Mouse (Mus musculus) limb, embryonic 13.5 days (tissue): ENCODE data around the gene Scmh1. TPM values are rescaled to one million over a fixed set of nuclear protein-coding genes. Genes with fewer than 3 reads are reported as not detected.
"Not testable (repeated sequence)": the region's sequence is repeated elsewhere in the genome, so short reads cannot be mapped to it uniquely, and the experiment has no call there.

ENCODE experiments used
- ATAC-seq: fragments of 200-750 bp; cut with Nextera tagmentation; 2 replicates; pipeline ENCODE4 v1.8.0; 2017; ENCODE audit warnings: low read depth, moderate number of reproducible peaks, moderate TSS enrichment; ENCODE audit not compliant: low FRiP score
- H3K27ac ChIP-seq: fragments of 300-500 bp; sonication (generic); 2 replicates; pipeline ENCODE4 v1.5.1; 2015; ENCODE audit warnings: inconsistent platforms, mild to moderate bottlenecking, moderate library complexity
- H3K27me3 ChIP-seq: fragments of 300-500 bp; sonication (generic); 2 replicates; pipeline ENCODE4 v1.6.1; 2015; ENCODE audit warnings: mild to moderate bottlenecking, inconsistent platforms
- H3K36me3 ChIP-seq: fragments of 300-500 bp; sonication (generic); 2 replicates; pipeline ENCODE4 v1.6.1; 2015; ENCODE audit warnings: inconsistent platforms, mild to moderate bottlenecking, moderate library complexity
- H3K4me1 ChIP-seq: fragments of 300-500 bp; sonication (generic); 2 replicates; pipeline ENCODE4 v1.6.1; 2015; ENCODE audit warnings: inconsistent platforms
- H3K4me2 ChIP-seq: fragments of 300-500 bp; sonication (generic); replicated peaks from 2 replicates; pipeline ENCODE4 v1.6.1; 2015; ENCODE audit warnings: inconsistent platforms, mild to moderate bottlenecking, moderate library complexity
- H3K4me3 ChIP-seq: fragments of 300-500 bp; sonication (generic); 2 replicates; pipeline ENCODE4 v1.5.1; 2015; ENCODE audit warnings: moderate library complexity, mild to moderate bottlenecking, inconsistent platforms
- H3K9ac ChIP-seq: fragments of 300-500 bp; sonication (generic); 2 replicates; pipeline ENCODE4 v1.6.1; 2015; ENCODE audit warnings: mild to moderate bottlenecking, inconsistent platforms
- H3K9me3 ChIP-seq: fragments of 300-500 bp; sonication (generic); 2 replicates; pipeline ENCODE4 v1.6.1; 2016; ENCODE audit warnings: inconsistent platforms
- WGBS: fragments of 180-500 bp; shearing (Covaris S2); methylation state at CpG from one replicate; pipeline ENCODE4 v1.1.7; 2015; 5-methylcytosine and 5-hydroxymethylcytosine counted together
- polyA plus RNA-seq: library from polyadenylated mRNA; unstranded; fragments of >200 nt; fragmentation: Nextera tagmentation; extraction: Ambion mirVana; gene quantifications from 2 replicates; pipeline ENCODE4 v1.2.1, GENCODE M21; 2015

The Scmh1 gene
- polyA plus RNA-seq, 1 experiment from 2014 or later, result 47.1 TPM

- H3K4me1 ChIP-seq, result peaks cover 8% of the 10 kb centered on the region
- no peak overlapping the region for H3K4me2 ChIP-seq
- no peak for ATAC-seq
- 0 out of 2 replicates have a peak, but pooled peaks cover 3% of the 10 kb centered on the region for H3K27me3 ChIP-seq
- H3K4me3 ChIP-seq, result no peak overlapping the region
- no peak overlapping the region for H3K9ac ChIP-seq
- no peak overlapping the region for H3K27ac ChIP-seq
- 33% methylated on average over 4 of the region's 4 CpGs for WGBS
- no peaks in the 10 kb centered on the region for H3K36me3 ChIP-seq
- no peaks in the 10 kb centered on the region for H3K9me3 ChIP-seq
Observed at GRCm38 (mm10) chr4:120387496-120387895, 17.6 kb upstream of the Scmh1 start.

- Histone ChIP-seq H3K4me2 (no peak overlapping the region), H3K9me3 (no peaks in the 10 kb centered on the region), H3K4me3 (no peak overlapping the region), H3K36me3 (no peaks in the 10 kb centered on the region), H3K27me3 (0 out of 2 replicates have a peak, but pooled peaks cover 3% of the 10 kb centered on the region), H3K9ac (no peak overlapping the region), H3K27ac (no peak overlapping the region), H3K4me1 (peaks cover 13% of the 10 kb centered on the region)
- WGBS, result 81% methylated on average over 2 of the region's 2 CpGs
- no peak for ATAC-seq
Observed at GRCm38 (mm10) chr4:120387968-120388367, 17.1 kb upstream of the Scmh1 start.

GRCm38 (mm10) chr4:120388998-120389542 is 16.0 kb upstream of the Scmh1 start:
- no peak for ATAC-seq
- no peaks in the 10 kb centered on the region for H3K27me3 ChIP-seq
- H3K4me3 ChIP-seq, result no peak overlapping the region
- no peaks in the 10 kb centered on the region for H3K36me3 ChIP-seq
- H3K9me3 ChIP-seq, result no peaks in the 10 kb centered on the region
- no peak overlapping the region for H3K9ac ChIP-seq
- 55% methylated on average over 3 of the region's 3 CpGs for WGBS
- H3K4me1 ChIP-seq, result peaks cover 20% of the 10 kb centered on the region
- H3K4me2 ChIP-seq, result no peak overlapping the region
- no peak overlapping the region for H3K27ac ChIP-seq

GRCm38 (mm10) chr4:120389546-120389945 is 15.5 kb upstream of the Scmh1 start:
- Histone ChIP-seq H3K9me3 (no peaks in the 10 kb centered on the region), H3K4me1 (peaks cover 20% of the 10 kb centered on the region), H3K27me3 (no peaks in the 10 kb centered on the region), H3K36me3 (no peaks in the 10 kb centered on the region), H3K9ac (no peak overlapping the region), H3K4me2 (no peak overlapping the region), H3K4me3 (no peak overlapping the region), H3K27ac (no peak overlapping the region)
- no peak for ATAC-seq
- 77% methylated on average over 6 of the region's 6 CpGs for WGBS

GRCm38 (mm10) chr4:120391591-120391990 is 13.5 kb upstream of the Scmh1 start:
- H3K4me3 ChIP-seq, result no peak overlapping the region
- H3K27me3 ChIP-seq, result peaks cover 3% of the 10 kb centered on the region; the same call in 1 of the 2 replicates
- no peak overlapping the region for H3K4me2 ChIP-seq
- ATAC-seq, result no peak
- 77% methylated on average over 6 of the region's 6 CpGs for WGBS
- no peak overlapping the region for H3K9ac ChIP-seq
- no peaks in the 10 kb centered on the region for H3K9me3 ChIP-seq
- H3K4me1 ChIP-seq, result peaks cover 23% of the 10 kb centered on the region
- no peaks in the 10 kb centered on the region for H3K36me3 ChIP-seq
- H3K27ac ChIP-seq, result no peak overlapping the region

GRCm38 (mm10) chr4:120392341-120392740 is 12.7 kb upstream of the Scmh1 start:
- Histone ChIP-seq H3K36me3 (no peaks in the 10 kb centered on the region), H3K27ac (no peak overlapping the region), H3K4me1 (peaks cover 19% of the 10 kb centered on the region), H3K27me3 (peaks cover 9% of the 10 kb centered on the region; the same call in 1 of the 2 replicates), H3K4me2 (no peak overlapping the region), H3K4me3 (no peak overlapping the region), H3K9me3 (no peaks in the 10 kb centered on the region), H3K9ac (no peak overlapping the region)
- 32% methylated on average over 4 of the region's 4 CpGs for WGBS
- ATAC-seq, result no peak

- Histone ChIP-seq H3K27me3 (peaks cover 9% of the 10 kb centered on the region; the same call in 1 of the 2 replicates), H3K27ac (peak overlapping the region; percentile 15; the same call in 1 of the 2 replicates), H3K9ac (no peak overlapping the region), H3K4me1 (peaks cover 19% of the 10 kb centered on the region), H3K9me3 (no peaks in the 10 kb centered on the region), H3K4me3 (no peak overlapping the region), H3K4me2 (0 out of 2 replicates have a peak overlapping the region, but pooled peaks have one; percentile 9), H3K36me3 (no peaks in the 10 kb centered on the region)
- 23% methylated on average over 3 of the region's 3 CpGs for WGBS
- ATAC-seq, result no peak
Observed at GRCm38 (mm10) chr4:120392748-120393147, 12.3 kb upstream of the Scmh1 start.

GRCm38 (mm10) chr4:120400251-120400650 is 4.8 kb upstream of the Scmh1 start:
- no peak overlapping the region for H3K4me3 ChIP-seq
- H3K27me3 ChIP-seq, result peaks cover 24% of the 10 kb centered on the region
- peaks cover 20% of the 10 kb centered on the region for H3K4me1 ChIP-seq
- H3K9ac ChIP-seq, result no peak overlapping the region
- H3K4me2 ChIP-seq, result no peak overlapping the region
- peak; percentile 26; the same call in 1 of the 2 replicates for ATAC-seq
- H3K27ac ChIP-seq, result no peak overlapping the region
- 29% methylated on average over 3 of the region's 3 CpGs for WGBS
- no peaks in the 10 kb centered on the region for H3K9me3 ChIP-seq
- no peaks in the 10 kb centered on the region for H3K36me3 ChIP-seq

- H3K9ac ChIP-seq, H3K4me3 ChIP-seq, H3K27ac ChIP-seq, H3K4me2 ChIP-seq, H3K36me3 ChIP-seq, ATAC-seq, H3K9me3 ChIP-seq: not testable (repeated sequence)
- Histone ChIP-seq H3K27me3 (peaks cover 16% of the 10 kb centered on the region), H3K4me1 (peaks cover 31% of the 10 kb centered on the region)
Observed at GRCm38 (mm10) chr4:120402105-120402504, 3.0 kb upstream of the Scmh1 start.

- peaks cover 11% of the 10 kb centered on the region for H3K27me3 ChIP-seq
- no peaks in the 10 kb centered on the region for H3K36me3 ChIP-seq
- no peak overlapping the region for H3K27ac ChIP-seq
- peak overlapping the region; percentile 96; the same call in 1 of the 2 replicates for H3K4me3 ChIP-seq
- H3K4me1 ChIP-seq, result peaks cover 38% of the 10 kb centered on the region
- no peaks in the 10 kb centered on the region for H3K9me3 ChIP-seq
- no peak for ATAC-seq
- 0 out of 2 replicates have a peak overlapping the region, but pooled peaks have one; percentile 70 for H3K4me2 ChIP-seq
- peak overlapping the region; percentile 58; the same call in 1 of the 2 replicates for H3K9ac ChIP-seq
Observed at GRCm38 (mm10) chr4:120404247-120404646, 834 bp upstream of the Scmh1 start.

- peaks cover 37% of the 10 kb centered on the region for H3K4me1 ChIP-seq
- H3K27me3 ChIP-seq, result peaks cover 11% of the 10 kb centered on the region
- H3K9me3 ChIP-seq, result no peaks in the 10 kb centered on the region
- H3K36me3 ChIP-seq, result no peaks in the 10 kb centered on the region
- H3K4me3 ChIP-seq, result peak overlapping the region; percentile 96
- H3K4me2 ChIP-seq, result peak overlapping the region; percentile 70
- no peak; the same call in 1 of the 2 replicates for ATAC-seq
- peak overlapping the region; percentile 58 for H3K9ac ChIP-seq
- 10% methylated on average over 19 of the region's 21 CpGs for WGBS
- no peak overlapping the region; the same call in 1 of the 2 replicates for H3K27ac ChIP-seq
Observed at GRCm38 (mm10) chr4:120404778-120405143, 320 bp upstream of the Scmh1 start.

GRCm38 (mm10) chr4:120405806-120406638 is 941 bp downstream of the Scmh1 start:
- 2% methylated on average over 25 of the region's 25 CpGs for WGBS
- H3K4me2 ChIP-seq, result peak overlapping the region; percentile 70
- H3K27me3 ChIP-seq, result peaks cover 11% of the 10 kb centered on the region
- H3K4me3 ChIP-seq, result peak overlapping the region; percentile 96
- no peaks in the 10 kb centered on the region for H3K36me3 ChIP-seq
- peaks cover 25% of the 10 kb centered on the region for H3K4me1 ChIP-seq
- ATAC-seq, result peak; percentile 49; the same call in 1 of the 2 replicates
- peak overlapping the region; percentile 99 for H3K9ac ChIP-seq
- H3K9me3 ChIP-seq, result no peaks in the 10 kb centered on the region
- H3K27ac ChIP-seq, result peak overlapping the region; percentile 89
